Mouse (Mus musculus) B cell, adult 2 months (primary cell): ENCODE measurements at regions not wholly inside any gene's neighbourhood (a gene's known extent, or its start where the extent isn't known, plus 50 kb on each side); places are given as distances from the start of the nearest gene placed in this dataset.
A peak's percentile ranks its signal among the peaks of the same experiment; 100 is the strongest.

Experiments
- DNase-seq, 2 experiments: peaks; one replicate each; pipeline ENCODE4 v3.0.0; 2022

GRCm38 (mm10) chr2:51447616-51448015 is 179.7 kb upstream of the Tas2r134 start:
- DNase-seq, result no peak

- DNase-seq, result no peak
These were observed 182.8 kb upstream of the Tas2r134 start for GRCm38 (mm10) chr2:51444386-51445080.

- no peak for DNase-seq
These were observed 183.4 kb upstream of the Tas2r134 start for GRCm38 (mm10) chr2:51443946-51444345.

GRCm38 (mm10) chr2:51439047-51439446 is 188.3 kb upstream of the Tas2r134 start:
- no peak for DNase-seq

GRCm38 (mm10) chr2:51436590-51436989 is 190.7 kb upstream of the Tas2r134 start:
- DNase-seq, result peak; percentile 73 to 74

GRCm38 (mm10) chr2:51431564-51431963 is 195.7 kb upstream of the Tas2r134 start:
- DNase-seq, result no peak

GRCm38 (mm10) chr2:51429716-51430115 is 197.6 kb upstream of the Tas2r134 start:
- no peak for DNase-seq

- DNase-seq, result no peak
These were observed 204.9 kb upstream of the Tas2r134 start for GRCm38 (mm10) chr2:51422442-51422841.

GRCm38 (mm10) chr2:51417908-51418690 is 209.2 kb upstream of the Tas2r134 start:
- no peak for DNase-seq

- no peak for DNase-seq
These were observed 238.9 kb upstream of the Tas2r134 start for GRCm38 (mm10) chr2:51388390-51388789.

GRCm38 (mm10) chr2:51387136-51387535 is 238.2 kb upstream of the Rnd3 start:
- no peak for DNase-seq

- DNase-seq, result peak in 1 of 2 experiments; percentile 2
These were observed 227.7 kb upstream of the Rnd3 start for GRCm38 (mm10) chr2:51376597-51376996.

- no peak for DNase-seq
These were observed 225.7 kb upstream of the Rnd3 start for GRCm38 (mm10) chr2:51374636-51375035.

GRCm38 (mm10) chr2:51372771-51373170 is 223.9 kb upstream of the Rnd3 start:
- DNase-seq, result no peak

GRCm38 (mm10) chr2:51362825-51363616 is 214.1 kb upstream of the Rnd3 start:
- DNase-seq, result no peak

GRCm38 (mm10) chr2:51355281-51355680 is 206.4 kb upstream of the Rnd3 start:
- no peak for DNase-seq

- DNase-seq, result no peak
These were observed 205.9 kb upstream of the Rnd3 start for GRCm38 (mm10) chr2:51354800-51355199.

- DNase-seq, result no peak
These were observed 200.7 kb upstream of the Rnd3 start for GRCm38 (mm10) chr2:51349614-51350013.

- no peak for DNase-seq
These were observed 199.9 kb upstream of the Rnd3 start for GRCm38 (mm10) chr2:51348774-51349173.

- DNase-seq, result no peak
These were observed 198.2 kb upstream of the Rnd3 start for GRCm38 (mm10) chr2:51347086-51347485.

GRCm38 (mm10) chr2:51342421-51342820 is 193.5 kb upstream of the Rnd3 start:
- DNase-seq, result no peak

- no peak for DNase-seq
These were observed 185.5 kb upstream of the Rnd3 start for GRCm38 (mm10) chr2:51334437-51334836.

GRCm38 (mm10) chr2:51327081-51327480 is 178.2 kb upstream of the Rnd3 start:
- no peak for DNase-seq

- DNase-seq, result no peak
These were observed 172.8 kb upstream of the Rnd3 start for GRCm38 (mm10) chr2:51321676-51322075.
